Mouse (Mus musculus) megakaryocyte, embryonic 14.5 days (primary cell): ENCODE measurements at regions not wholly inside any gene's neighbourhood (a gene's known extent, or its start where the extent isn't known, plus 50 kb on each side); places are given as distances from the start of the nearest gene placed in this dataset.

Experiments used
- H3K27me3 ChIP-seq: replicated peaks from 2 replicates; pipeline ENCODE3; 2012; ENCODE audit warnings: inconsistent platforms
- H3K36me3 ChIP-seq: replicated peaks from 2 replicates; pipeline ENCODE3; 2012; ENCODE audit warnings: low read length, inconsistent platforms, mixed read lengths
- H3K4me1 ChIP-seq: 2 replicates; pipeline ENCODE4 v1.6.1; 2012; ENCODE audit warnings: inconsistent platforms
- H3K4me3 ChIP-seq: replicated peaks from 2 replicates; pipeline ENCODE3; 2012; ENCODE audit warnings: moderate library complexity, mild to moderate bottlenecking, inconsistent platforms
- H3K9me3 ChIP-seq: 2 replicates; pipeline ENCODE4 v1.6.1; 2012; ENCODE audit warnings: inconsistent platforms
- FLI1 ChIP-seq: IDR thresholded peaks from 2 replicates; pipeline ENCODE4 v1.6.1; 2012; ENCODE audit warnings: low read length, inconsistent platforms, mixed read lengths
- GATA1 ChIP-seq: IDR thresholded peaks from 3 replicates; pipeline ENCODE4 v1.6.1; 2012; ENCODE audit warnings: mixed read lengths, low read length, inconsistent platforms, borderline replicate concordance

GRCm38 (mm10) chr1:190042197-190042596 lies 120.0 kb upstream of the Smyd2 start:
- Histone ChIP-seq H3K9me3 (no peaks in the 10 kb centered on the region), H3K4me3 (no peak overlapping the region), H3K27me3 (peaks cover 8% of the 10 kb centered on the region), H3K4me1 (peaks cover 20% of the 10 kb centered on the region), H3K36me3 (no peaks in the 10 kb centered on the region)
- TF ChIP-seq GATA1 = no peak
- no peak for TF ChIP-seq FLI1

- no peak for TF ChIP-seq GATA1
- TF ChIP-seq FLI1 = no peak
Measured at GRCm38 (mm10) chr1:190041096-190041706, 119.0 kb upstream of the Smyd2 start.

GRCm38 (mm10) chr1:190038046-190038445 lies 115.9 kb upstream of the Smyd2 start:
- no peak for TF ChIP-seq GATA1
- TF ChIP-seq FLI1 = no peak
- Histone ChIP-seq H3K4me1 (peaks cover 10% of the 10 kb centered on the region), H3K27me3 (peaks cover 12% of the 10 kb centered on the region), H3K36me3 (no peaks in the 10 kb centered on the region), H3K9me3 (0 out of 2 replicates have a peak, but pooled peaks cover 4% of the 10 kb centered on the region), H3K4me3 (peak overlapping the region; percentile 14)

More at GRCm38 (mm10) chr1:190041096-190041706, 119.0 kb upstream of the Smyd2 start:
- Histone ChIP-seq H3K4me3 (no peak overlapping the region), H3K36me3 (no peaks in the 10 kb centered on the region), H3K27me3 (peaks cover 9% of the 10 kb centered on the region), H3K4me1 (peaks cover 20% of the 10 kb centered on the region), H3K9me3 (no peaks in the 10 kb centered on the region)

GRCm38 (mm10) chr1:190036726-190037125 lies 114.6 kb upstream of the Smyd2 start:
- H3K27me3 ChIP-seq = peaks cover 9% of the 10 kb centered on the region
- H3K4me3 ChIP-seq = no peak overlapping the region
- TF ChIP-seq FLI1 = no peak
- no peak for TF ChIP-seq GATA1
- 0 out of 2 replicates have a peak, but pooled peaks cover 4% of the 10 kb centered on the region for H3K9me3 ChIP-seq
- H3K36me3 ChIP-seq = no peaks in the 10 kb centered on the region
- peaks cover 20% of the 10 kb centered on the region for H3K4me1 ChIP-seq

- H3K4me3 ChIP-seq = no peak overlapping the region
- peaks cover 9% of the 10 kb centered on the region for H3K27me3 ChIP-seq
- H3K9me3 ChIP-seq = 0 out of 2 replicates have a peak, but pooled peaks cover 4% of the 10 kb centered on the region
- TF ChIP-seq FLI1 = no peak
- no peak for TF ChIP-seq GATA1
- peaks cover 20% of the 10 kb centered on the region for H3K4me1 ChIP-seq
- no peaks in the 10 kb centered on the region for H3K36me3 ChIP-seq
Measured at GRCm38 (mm10) chr1:190035935-190036334, 113.8 kb upstream of the Smyd2 start.

GRCm38 (mm10) chr1:190034091-190034490 lies 111.9 kb upstream of the Smyd2 start:
- H3K36me3 ChIP-seq = no peaks in the 10 kb centered on the region
- H3K9me3 ChIP-seq = 0 out of 2 replicates have a peak, but pooled peaks cover 8% of the 10 kb centered on the region

GRCm38 (mm10) chr1:190027536-190027935 lies 105.4 kb upstream of the Smyd2 start:
- H3K4me1 ChIP-seq = peaks cover 5% of the 10 kb centered on the region
- H3K27me3 ChIP-seq = peaks cover 2% of the 10 kb centered on the region
- TF ChIP-seq GATA1 (no peak), FLI1 (no peak)
- no peak overlapping the region for H3K4me3 ChIP-seq
- 0 out of 2 replicates have a peak, but pooled peaks cover 4% of the 10 kb centered on the region for H3K9me3 ChIP-seq
- H3K36me3 ChIP-seq = no peaks in the 10 kb centered on the region

More at GRCm38 (mm10) chr1:190034091-190034490, 111.9 kb upstream of the Smyd2 start:
- H3K4me3 ChIP-seq = no peak overlapping the region
- peaks cover 9% of the 10 kb centered on the region for H3K27me3 ChIP-seq
- H3K4me1 ChIP-seq = peaks cover 20% of the 10 kb centered on the region
- TF ChIP-seq GATA1 = no peak

- Histone ChIP-seq H3K9me3 (no peaks in the 10 kb centered on the region), H3K27me3 (peaks cover 10% of the 10 kb centered on the region), H3K4me3 (no peak overlapping the region), H3K4me1 (no peaks in the 10 kb centered on the region), H3K36me3 (no peaks in the 10 kb centered on the region)
- TF ChIP-seq FLI1 (no peak), GATA1 (no peak)
Measured at GRCm38 (mm10) chr1:190009466-190009865, 87.3 kb upstream of the Smyd2 start.

GRCm38 (mm10) chr1:190007271-190007670 lies 85.1 kb upstream of the Smyd2 start:
- no peaks in the 10 kb centered on the region for H3K4me1 ChIP-seq
- H3K9me3 ChIP-seq = no peaks in the 10 kb centered on the region
- TF ChIP-seq GATA1 = no peak
- TF ChIP-seq FLI1 = no peak
- H3K27me3 ChIP-seq = peaks cover 10% of the 10 kb centered on the region
- no peaks in the 10 kb centered on the region for H3K36me3 ChIP-seq
- no peak overlapping the region for H3K4me3 ChIP-seq

GRCm38 (mm10) chr1:190001084-190001483 lies 78.9 kb upstream of the Smyd2 start:
- no peak for TF ChIP-seq FLI1
- no peak for TF ChIP-seq GATA1

More at GRCm38 (mm10) chr1:190001084-190001483, 78.9 kb upstream of the Smyd2 start:
- Histone ChIP-seq H3K9me3 (no peaks in the 10 kb centered on the region; the same call in 1 of the 2 replicates), H3K27me3 (peaks cover 3% of the 10 kb centered on the region), H3K4me1 (no peaks in the 10 kb centered on the region), H3K36me3 (no peaks in the 10 kb centered on the region), H3K4me3 (no peak overlapping the region)
